Mouse (Mus musculus) embryonic facial prominence, embryonic 11.5 days (tissue): ENCODE measurements at regions not wholly inside any gene's neighbourhood (a gene's known extent, or its start where the extent isn't known, plus 50 kb on each side); places are given as distances from the start of the nearest gene placed in this dataset.

Experiments used
- ATAC-seq: fragments of 200-750 bp; cut with Nextera tagmentation; replicated peaks from 2 replicates; pipeline ENCODE4 v1.8.0; 2017; ENCODE audit warnings: low read depth; ENCODE audit not compliant: insufficient number of reproducible peaks, low FRiP score, low TSS enrichment
- DNase-seq: peaks from one replicate; pipeline ENCODE4 v3.0.0-alpha.2; 2015; ENCODE audit warnings: low spot score
- H3K27ac ChIP-seq: fragments of 300-500 bp; sonication (generic); replicated peaks from 2 replicates; pipeline ENCODE4 v1.5.1; 2014; ENCODE audit warnings: mild to moderate bottlenecking, low read depth, low read length, control low read depth
- H3K27me3 ChIP-seq: fragments of 300-500 bp; sonication (generic); 2 replicates; pipeline ENCODE4 v1.6.1; 2014; ENCODE audit warnings: mild to moderate bottlenecking, low read length, moderate library complexity, mixed read lengths; ENCODE audit not compliant: control insufficient read depth, insufficient read depth
- H3K36me3 ChIP-seq: fragments of 300-500 bp; sonication (generic); replicated peaks from 2 replicates; pipeline ENCODE4 v1.6.1; 2014; ENCODE audit warnings: low read depth, mild to moderate bottlenecking, low read length, moderate library complexity, mixed read lengths; ENCODE audit not compliant: control insufficient read depth, insufficient read depth
- H3K4me1 ChIP-seq: fragments of 300-500 bp; sonication (generic); 2 replicates; pipeline ENCODE4 v1.6.1; 2014; ENCODE audit warnings: low read length, mixed read lengths; ENCODE audit not compliant: control insufficient read depth, insufficient read depth
- H3K4me2 ChIP-seq: fragments of 300-500 bp; sonication (generic); 2 replicates; pipeline ENCODE4 v1.6.1; 2014; ENCODE audit warnings: low read depth, mild to moderate bottlenecking, control low read depth, low read length, moderate library complexity
- H3K4me3 ChIP-seq: fragments of 300-500 bp; sonication (generic); 2 replicates; pipeline ENCODE4 v1.5.1; 2014; ENCODE audit warnings: low read depth, low read length, control low read depth
- H3K9ac ChIP-seq: fragments of 300-500 bp; sonication (generic); replicated peaks from 2 replicates; pipeline ENCODE4 v1.6.1; 2014; ENCODE audit warnings: mild to moderate bottlenecking, control low read depth, low read length
- H3K9me3 ChIP-seq: fragments of 300-500 bp; sonication (generic); replicated peaks from 2 replicates; pipeline ENCODE4 v1.6.1; 2016; ENCODE audit warnings: mild to moderate bottlenecking, low read length, inconsistent platforms, mixed read lengths; ENCODE audit not compliant: control insufficient read depth
- WGBS: fragments of 180-500 bp; shearing (Covaris S2); extraction: QIAGEN DNeasy Blood & Tissue Kit; methylation state at CpG from one replicate; pipeline ENCODE4 v1.1.7; 2014; 5-methylcytosine and 5-hydroxymethylcytosine counted together

GRCm38 (mm10) chr3:154421461-154421950 lies 91.0 kb upstream of the Lhx8 start:
- Histone ChIP-seq H3K9me3 (no peaks in the 10 kb centered on the region), H3K4me3 (no peak overlapping the region), H3K27me3 (no peaks in the 10 kb centered on the region), H3K4me1 (no peaks in the 10 kb centered on the region), H3K9ac (no peak overlapping the region), H3K27ac (no peak overlapping the region), H3K4me2 (no peak overlapping the region), H3K36me3 (no peaks in the 10 kb centered on the region)
- no peak for ATAC-seq
- 81% methylated on average over 7 of the region's 7 CpGs for WGBS
- DNase-seq: no peak

GRCm38 (mm10) chr3:154418177-154418832 lies 87.8 kb upstream of the Lhx8 start:
- ATAC-seq (no peak), DNase-seq (no peak)
- no peaks in the 10 kb centered on the region for H3K36me3 ChIP-seq
- no peak overlapping the region for H3K4me3 ChIP-seq
- H3K4me1 ChIP-seq: no peaks in the 10 kb centered on the region
- H3K4me2 ChIP-seq: no peak overlapping the region
- no peaks in the 10 kb centered on the region for H3K9me3 ChIP-seq
- no peak overlapping the region for H3K27ac ChIP-seq
- no peak overlapping the region for H3K9ac ChIP-seq
- H3K27me3 ChIP-seq: no peaks in the 10 kb centered on the region
- WGBS: 72% methylated on average over 4 of the region's 4 CpGs

GRCm38 (mm10) chr3:154414358-154414757 lies 83.9 kb upstream of the Lhx8 start:
- Histone ChIP-seq H3K27ac (no peak overlapping the region), H3K36me3 (no peaks in the 10 kb centered on the region), H3K4me3 (no peak overlapping the region), H3K27me3 (no peaks in the 10 kb centered on the region), H3K9ac (no peak overlapping the region), H3K4me2 (no peak overlapping the region), H3K9me3 (no peaks in the 10 kb centered on the region), H3K4me1 (no peaks in the 10 kb centered on the region)
- 81% methylated on average over 3 of the region's 3 CpGs for WGBS
- DNase-seq: no peak
- ATAC-seq: no peak

- WGBS: 90% methylated on average over 2 of the region's 2 CpGs
- Histone ChIP-seq H3K27ac (no peak overlapping the region), H3K9ac (no peak overlapping the region), H3K27me3 (no peaks in the 10 kb centered on the region), H3K36me3 (no peaks in the 10 kb centered on the region), H3K4me3 (no peak overlapping the region), H3K9me3 (no peaks in the 10 kb centered on the region), H3K4me2 (no peak overlapping the region), H3K4me1 (no peaks in the 10 kb centered on the region)
- DNase-seq: no peak
- ATAC-seq: no peak
Measured at GRCm38 (mm10) chr3:154410292-154410691, 79.8 kb upstream of the Lhx8 start.

GRCm38 (mm10) chr3:154402081-154402480 lies 71.6 kb upstream of the Lhx8 start:
- 67% methylated on average over 4 of the region's 4 CpGs for WGBS
- Histone ChIP-seq H3K9ac (no peak overlapping the region), H3K4me1 (no peaks in the 10 kb centered on the region), H3K9me3 (no peaks in the 10 kb centered on the region), H3K27me3 (no peaks in the 10 kb centered on the region), H3K4me2 (no peak overlapping the region), H3K4me3 (no peak overlapping the region), H3K27ac (no peak overlapping the region), H3K36me3 (no peaks in the 10 kb centered on the region)
- ATAC-seq (peak; percentile 44; the same call in 1 of the 2 replicates), DNase-seq (no peak)

GRCm38 (mm10) chr3:154393626-154394025 lies 63.2 kb upstream of the Lhx8 start:
- Histone ChIP-seq H3K4me2 (no peak overlapping the region), H3K36me3 (no peaks in the 10 kb centered on the region), H3K4me3 (no peak overlapping the region), H3K27ac (no peak overlapping the region), H3K4me1 (no peaks in the 10 kb centered on the region), H3K27me3 (no peaks in the 10 kb centered on the region), H3K9me3 (no peaks in the 10 kb centered on the region), H3K9ac (no peak overlapping the region)
- 61% methylated on average over 5 of the region's 5 CpGs for WGBS
- DNase-seq: no peak
- no peak for ATAC-seq

- no peak for ATAC-seq
- WGBS: 77% methylated on average over 3 of the region's 3 CpGs
- no peak overlapping the region for H3K9ac ChIP-seq
Measured at GRCm38 (mm10) chr3:154391629-154392028, 61.2 kb upstream of the Lhx8 start.

GRCm38 (mm10) chr3:154388656-154389055 lies 58.2 kb upstream of the Lhx8 start:
- ATAC-seq (no peak), DNase-seq (no peak)
- Histone ChIP-seq H3K36me3 (no peaks in the 10 kb centered on the region), H3K4me1 (peaks cover 3% of the 10 kb centered on the region; the same call in 1 of the 2 replicates), H3K9me3 (no peaks in the 10 kb centered on the region), H3K27ac (no peak overlapping the region), H3K4me2 (no peak overlapping the region), H3K4me3 (no peak overlapping the region), H3K9ac (no peak overlapping the region), H3K27me3 (no peaks in the 10 kb centered on the region; the same call in 1 of the 2 replicates)
- 76% methylated on average over 5 of the region's 5 CpGs for WGBS

More at GRCm38 (mm10) chr3:154391629-154392028, 61.2 kb upstream of the Lhx8 start:
- H3K4me2 ChIP-seq: no peak overlapping the region
- H3K4me1 ChIP-seq: no peaks in the 10 kb centered on the region
- H3K27me3 ChIP-seq: no peaks in the 10 kb centered on the region; the same call in 1 of the 2 replicates
- no peaks in the 10 kb centered on the region for H3K36me3 ChIP-seq
- no peak overlapping the region for H3K27ac ChIP-seq
- H3K9me3 ChIP-seq: no peaks in the 10 kb centered on the region
- no peak for DNase-seq
- H3K4me3 ChIP-seq: no peak overlapping the region
